Mouse (Mus musculus) heart, adult 2 months (tissue): ENCODE measurements around the gene Runx3. TPM values are rescaled to one million over a fixed set of nuclear protein-coding genes. Genes with fewer than 3 reads are reported as not detected.

ENCODE experiments used
- DNase-seq, 2 experiments: peaks; one replicate each; pipeline ENCODE4 v3.0.0; 2021
- H3K27ac ChIP-seq: fragments of 200-600 bp; 2 replicates; pipeline ENCODE4 v1.8.1; 2022
- H3K27me3 ChIP-seq: fragments of 200-500 bp; 2 replicates; pipeline ENCODE4 v1.6.1; 2012; ENCODE audit warnings: mild to moderate bottlenecking, low read length, inconsistent platforms, mixed read lengths; ENCODE audit not compliant: control insufficient read depth, insufficient read depth
- H3K36me3 ChIP-seq: fragments of 200-500 bp; 2 replicates; pipeline ENCODE4 v1.6.1; 2012; ENCODE audit warnings: low read length, inconsistent platforms; ENCODE audit not compliant: control insufficient read depth, insufficient read depth
- H3K4me1 ChIP-seq: fragments of 200-500 bp; 2 replicates; pipeline ENCODE4 v1.6.1; 2011; ENCODE audit warnings: low read length; ENCODE audit not compliant: control insufficient read depth, insufficient read depth
- H3K4me3 ChIP-seq: fragments of 200-600 bp; 2 replicates; pipeline ENCODE4 v1.8.1; 2022
- H3K79me2 ChIP-seq: fragments of 200-500 bp; replicated peaks from 2 replicates; pipeline ENCODE4 v1.6.1; 2012; ENCODE audit warnings: mild to moderate bottlenecking, inconsistent platforms, low read length, moderate library complexity, mixed read lengths; ENCODE audit not compliant: control insufficient read depth, insufficient read depth
- H3K9ac ChIP-seq: fragments of 200-500 bp; 2 replicates; pipeline ENCODE4 v1.6.1; 2012; ENCODE audit warnings: low read depth, mild to moderate bottlenecking, control low read depth, inconsistent platforms, low read length, mixed read lengths
- CTCF ChIP-seq: fragments of 200-600 bp; IDR thresholded peaks from 2 replicates; pipeline ENCODE4 v1.8.1; 2022; ENCODE audit warnings: antibody characterized with exemption, mild to moderate bottlenecking, moderate library complexity
- EP300 ChIP-seq: fragments of 200-500 bp; IDR thresholded peaks from 2 replicates; pipeline ENCODE4 v1.6.1; 2011; ENCODE audit warnings: low read depth, low read length, control low read depth; ENCODE audit not compliant: insufficient read depth
- POLR2A ChIP-seq: fragments of 200-500 bp; IDR thresholded peaks from 2 replicates; pipeline ENCODE4 v1.6.1; 2011; ENCODE audit warnings: mild to moderate bottlenecking, low read depth, low read length, control low read depth; ENCODE audit not compliant: insufficient read depth
- whole genome bisulfite sequencing: fragments of 180-500 bp; shearing (Covaris S2); methylation state at CpG from one replicate; pipeline ENCODE4 v1.1.7; 2018; 5-methylcytosine and 5-hydroxymethylcytosine counted together
- intact Hi-C: fragments of 180-260 bp; cut with DNase I; formaldehyde crosslinking; loops from one replicate; pipeline ENCODE4 v1.15.1; 2025
- polyA plus RNA-seq: library from polyadenylated mRNA; depleted of rRNA; stranded (reverse); fragments of >200 nt; gene quantifications from 2 replicates; pipeline ENCODE4 v1.2.3, GENCODE M21; 2012; rRNA removed
- total RNA-seq, 2 experiments: library from RNA; stranded (reverse); gene quantifications; 2 replicates each; pipeline ENCODE4 v1.2.3; 2021

The Runx3 gene
- total and polyA plus RNA-seq, 3 experiments: 0.39 to 1.2 (median 0.97) TPM

GRCm38 (mm10) chr4:135220641-135221040, 100.2 kb downstream of the Runx3 start:
- no peak overlapping the region for H3K27ac ChIP-seq
- intact Hi-C loops: loop anchor here (2.0 kb wide), 1 partner anchor 50 kb away; no protein-coding TSS in a partner anchor
- TF ChIP-seq POLR2A: no peak
- TF ChIP-seq CTCF: no peak
- TF ChIP-seq EP300: no peak
- peaks cover 20% of the 10 kb centered on the region for H3K36me3 ChIP-seq
- 40% methylated on average over 3 of the region's 3 CpGs for WGBS
- DNase-seq: no peak
- peaks cover 5% of the 10 kb centered on the region; the same call in 1 of the 2 replicates for H3K79me2 ChIP-seq
- H3K27me3 ChIP-seq: no peaks in the 10 kb centered on the region
- no peak overlapping the region for H3K4me3 ChIP-seq
- no peak overlapping the region for H3K9ac ChIP-seq
- H3K4me1 ChIP-seq: peaks cover 8% of the 10 kb centered on the region

GRCm38 (mm10) chr4:135221632-135222407, 101.4 kb downstream of the Runx3 start:
- H3K79me2 ChIP-seq: peaks cover 5% of the 10 kb centered on the region; the same call in 1 of the 2 replicates
- no peak overlapping the region for H3K4me3 ChIP-seq
- no peak overlapping the region; the same call in 1 of the 2 replicates for H3K27ac ChIP-seq
- 51% methylated on average over 12 of the region's 12 CpGs for WGBS
- no peak overlapping the region; the same call in none of the 2 replicates for H3K9ac ChIP-seq
- no peak for DNase-seq
- TF ChIP-seq POLR2A (no peak), CTCF (no peak), EP300 (no peak)
- H3K27me3 ChIP-seq: no peaks in the 10 kb centered on the region
- peaks cover 13% of the 10 kb centered on the region for H3K4me1 ChIP-seq
- peaks cover 23% of the 10 kb centered on the region for H3K36me3 ChIP-seq
- intact Hi-C loops: loop anchor here (2.0 kb wide), 1 partner anchor 49 kb away; no protein-coding TSS in a partner anchor

- Histone ChIP-seq H3K79me2 (peaks cover 4% of the 10 kb centered on the region; the same call in 1 of the 2 replicates), H3K9ac (no peak overlapping the region), H3K27me3 (no peaks in the 10 kb centered on the region), H3K36me3 (peaks cover 27% of the 10 kb centered on the region), H3K27ac (no peak overlapping the region), H3K4me3 (no peak overlapping the region), H3K4me1 (peaks cover 13% of the 10 kb centered on the region)
- no peak for DNase-seq
- no peak for TF ChIP-seq EP300
- TF ChIP-seq POLR2A: no peak
- no peak for TF ChIP-seq CTCF
- intact Hi-C loops: no loop called here
- 83% methylated on average over 9 of the region's 9 CpGs for WGBS
Measured at GRCm38 (mm10) chr4:135223808-135224207, 103.4 kb downstream of the Runx3 start.

GRCm38 (mm10) chr4:135226008-135226667, 105.7 kb downstream of the Runx3 start:
- intact Hi-C loops: no loop called here
- H3K27ac ChIP-seq: no peak overlapping the region
- H3K27me3 ChIP-seq: no peaks in the 10 kb centered on the region
- H3K4me1 ChIP-seq: peaks cover 22% of the 10 kb centered on the region
- H3K36me3 ChIP-seq: peaks cover 35% of the 10 kb centered on the region
- no peak overlapping the region for H3K9ac ChIP-seq
- peaks cover 5% of the 10 kb centered on the region; the same call in 1 of the 2 replicates for H3K79me2 ChIP-seq
- 59% methylated on average over 12 of the region's 12 CpGs for WGBS
- no peak for DNase-seq
- TF ChIP-seq EP300: no peak
- TF ChIP-seq POLR2A: no peak
- TF ChIP-seq CTCF: no peak
- H3K4me3 ChIP-seq: no peak overlapping the region

Other genes starting within 250 kb of the Runx3 start
- 10 to 100 TPM; 59.3 to 69.2 TPM for gene Tmem50a, start 205.6 kb upstream of the Runx3 start, total RNA-seq
- gene Tmem50a, start 205.6 kb upstream of the Runx3 start, polyA plus RNA-seq: 81.8 and 106 TPM in 2 replicates
- gene Rsrp1, start 197.1 kb upstream of the Runx3 start, total RNA-seq: 100 to 1,000 TPM; 137 to 175 TPM
- 192 TPM in 2 replicates for gene Rsrp1, start 197.1 kb upstream of the Runx3 start, polyA plus RNA-seq
- gene Syf2, start 189.8 kb upstream of the Runx3 start, total RNA-seq: 10 to 100 TPM; 48.7 to 61.1 TPM
- gene Syf2, start 189.8 kb upstream of the Runx3 start, polyA plus RNA-seq: 24.9 and 34.1 TPM in 2 replicates
- 100 to 1,000 TPM; 248 to 249 TPM for gene Clic4, start 152.2 kb downstream of the Runx3 start, total RNA-seq
- gene Clic4, start 152.2 kb downstream of the Runx3 start, polyA plus RNA-seq: 148 and 227 TPM in 2 replicates
- 10 to 100 TPM; 53.8 to 58.2 TPM for gene Srrm1, start 232.7 kb downstream of the Runx3 start, total RNA-seq
- gene Srrm1, start 232.7 kb downstream of the Runx3 start, polyA plus RNA-seq: 25.0 and 35.0 TPM in 2 replicates